Mouse (Mus musculus): Measurements from ENCODE around the gene Cyfip2.

Cyfip2 gene

GRCm38 (mm10) chr11:46308271-46308974 is 4.2 kb downstream of the Cyfip2 start:
- no peak for DNase-seq (ENCODE audit: low read depth, low spot score)

GRCm38 (mm10) chr11:46307768-46308167 is 4.9 kb downstream of the Cyfip2 start:
- DNase-seq (ENCODE audit: low read depth, low spot score): no peak

GRCm38 (mm10) chr11:46306776-46307175 is 5.9 kb downstream of the Cyfip2 start:
- no peak for DNase-seq (ENCODE audit: low read depth, low spot score)

- DNase-seq (ENCODE audit: low read depth, low spot score): no peak
These were observed 6.7 kb downstream of the Cyfip2 start for GRCm38 (mm10) chr11:46305881-46306520.

GRCm38 (mm10) chr11:46304864-46305710 is 7.6 kb downstream of the Cyfip2 start:
- DNase-seq (ENCODE audit: low read depth, low spot score): no peak

GRCm38 (mm10) chr11:46304093-46304492 is 8.6 kb downstream of the Cyfip2 start:
- DNase-seq (ENCODE audit: low read depth, low spot score): no peak

GRCm38 (mm10) chr11:46302471-46302870 is 10.2 kb downstream of the Cyfip2 start:
- DNase-seq (ENCODE audit: low read depth, low spot score): no peak

- DNase-seq (ENCODE audit: low read depth, low spot score): no peak
These were observed 10.9 kb downstream of the Cyfip2 start for GRCm38 (mm10) chr11:46301579-46302248.

- no peak for DNase-seq (ENCODE audit: low read depth, low spot score)
These were observed 12.8 kb downstream of the Cyfip2 start for GRCm38 (mm10) chr11:46299901-46300300.

GRCm38 (mm10) chr11:46298889-46299785 is 13.5 kb downstream of the Cyfip2 start:
- DNase-seq (ENCODE audit: low read depth, low spot score): no peak

- no peak for DNase-seq (ENCODE audit: low read depth, low spot score)
These were observed 18.3 kb downstream of the Cyfip2 start for GRCm38 (mm10) chr11:46294390-46294789.

GRCm38 (mm10) chr11:46293491-46293890 is 19.2 kb downstream of the Cyfip2 start:
- DNase-seq (ENCODE audit: low read depth, low spot score): no peak

GRCm38 (mm10) chr11:46290988-46291405 is 21.7 kb downstream of the Cyfip2 start:
- DNase-seq (ENCODE audit: low read depth, low spot score): no peak

GRCm38 (mm10) chr11:46289561-46289960 is 23.1 kb downstream of the Cyfip2 start:
- no peak for DNase-seq (ENCODE audit: low read depth, low spot score)

GRCm38 (mm10) chr11:46289022-46289421 is 23.6 kb downstream of the Cyfip2 start:
- DNase-seq (ENCODE audit: low read depth, low spot score): no peak

GRCm38 (mm10) chr11:46288091-46288490 is 24.6 kb downstream of the Cyfip2 start:
- no peak for DNase-seq (ENCODE audit: low read depth, low spot score)

- DNase-seq (ENCODE audit: low read depth, low spot score): no peak
These were observed 25.9 kb downstream of the Cyfip2 start for GRCm38 (mm10) chr11:46286803-46287202.

- no peak for DNase-seq (ENCODE audit: low read depth, low spot score)
These were observed 28.9 kb downstream of the Cyfip2 start for GRCm38 (mm10) chr11:46283800-46284199.

GRCm38 (mm10) chr11:46282612-46283011 is 30.0 kb downstream of the Cyfip2 start:
- DNase-seq (ENCODE audit: low read depth, low spot score): no peak

- no peak for DNase-seq (ENCODE audit: low read depth, low spot score)
These were observed 34.0 kb downstream of the Cyfip2 start for GRCm38 (mm10) chr11:46278709-46279108.

GRCm38 (mm10) chr11:46278140-46278539 is 34.5 kb downstream of the Cyfip2 start:
- DNase-seq (ENCODE audit: low read depth, low spot score): no peak

All from telencephalon, adult 2 months (tissue).